Mouse (Mus musculus) hindbrain, postnatal 0 days (tissue): ENCODE results near the gene Itgb6. TPM values are rescaled to one million over a fixed set of nuclear protein-coding genes. Genes with fewer than 3 reads are reported as not detected.

Experiments used
- ATAC-seq: fragments of 200-750 bp; cut with Nextera tagmentation; 2 replicates; pipeline ENCODE4 v1.8.0; 2017; ENCODE audit warnings: mild to moderate bottlenecking, moderate TSS enrichment, moderate library complexity
- DNase-seq: peaks from one replicate; pipeline ENCODE4 v3.0.0-alpha.2; 2015; ENCODE audit warnings: low spot score
- H3K27ac ChIP-seq: fragments of 300-500 bp; sonication (generic); 2 replicates; pipeline ENCODE4 v1.5.1; 2014; ENCODE audit warnings: mild to moderate bottlenecking
- H3K27me3 ChIP-seq: fragments of 300-500 bp; sonication (generic); 2 replicates; pipeline ENCODE4 v1.6.1; 2014; ENCODE audit warnings: low read length, mixed read lengths; ENCODE audit not compliant: insufficient read depth
- H3K36me3 ChIP-seq: fragments of 300-500 bp; sonication (generic); 2 replicates; pipeline ENCODE4 v1.6.1; 2014; ENCODE audit warnings: low read length, mixed read lengths; ENCODE audit not compliant: insufficient read depth
- H3K4me1 ChIP-seq: fragments of 300-500 bp; sonication (generic); 2 replicates; pipeline ENCODE4 v1.6.1; 2014; ENCODE audit warnings: antibody characterized with exemption, low read length, mixed read lengths; ENCODE audit not compliant: insufficient read depth
- H3K4me2 ChIP-seq: fragments of 300-500 bp; sonication (generic); 2 replicates; pipeline ENCODE4 v1.6.1; 2014; ENCODE audit warnings: low read depth, mild to moderate bottlenecking, low read length, moderate library complexity, mixed read lengths
- H3K4me3 ChIP-seq: fragments of 300-500 bp; sonication (generic); 2 replicates; pipeline ENCODE4 v1.5.1; 2014; ENCODE audit warnings: low read length
- H3K9ac ChIP-seq: fragments of 300-500 bp; sonication (generic); replicated peaks from 2 replicates; pipeline ENCODE4 v1.6.1; 2014; ENCODE audit warnings: mild to moderate bottlenecking, low read length, moderate library complexity, mixed read lengths
- H3K9me3 ChIP-seq: fragments of 300-500 bp; sonication (generic); 2 replicates; pipeline ENCODE4 v1.6.1; 2016; ENCODE audit warnings: low read length, mixed read lengths
- CTCF ChIP-seq: IDR thresholded peaks from 2 replicates; pipeline ENCODE4 v1.5.1; 2016; ENCODE audit warnings: antibody characterized with exemption, control low read depth, low read depth
- WGBS: fragments of 180-500 bp; shearing (Covaris S2); extraction: QIAGEN DNeasy Blood & Tissue Kit; methylation state at CpG from one replicate; pipeline ENCODE4 v1.1.7; 2014; 5-methylcytosine and 5-hydroxymethylcytosine counted together
- polyA plus RNA-seq: library from polyadenylated mRNA; unstranded; fragments of >200 nt; fragmentation: Nextera tagmentation; extraction: Ambion mirVana; gene quantifications from 2 replicates; pipeline ENCODE4 v1.2.1, GENCODE M21; 2015
- total RNA-seq: library from RNA; depleted of rRNA; stranded (reverse); fragments of >200 nt; gene quantifications from 2 replicates; pipeline ENCODE4 v1.2.3, GENCODE M21; 2014

Itgb6 gene
- total and polyA plus RNA-seq, 2 experiments from 2014 or later = 0.05 to 0.08 TPM

- TF ChIP-seq CTCF = no peak
Observed at GRCm38 (mm10) chr2:60688150-60688549, 34.3 kb downstream of the Itgb6 start.

GRCm38 (mm10) chr2:60685973-60686372 lies 36.5 kb downstream of the Itgb6 start:
- TF ChIP-seq CTCF = no peak
- H3K4me3 ChIP-seq = no peak overlapping the region
- no peak for DNase-seq
- ATAC-seq = no peak
- H3K9ac ChIP-seq = no peak overlapping the region
- no peaks in the 10 kb centered on the region for H3K36me3 ChIP-seq
- no peaks in the 10 kb centered on the region for H3K27me3 ChIP-seq
- no peaks in the 10 kb centered on the region for H3K9me3 ChIP-seq
- no peak overlapping the region for H3K27ac ChIP-seq
- H3K4me2 ChIP-seq = no peak overlapping the region
- 0 out of 2 replicates have a peak, but pooled peaks cover 5% of the 10 kb centered on the region for H3K4me1 ChIP-seq

More at GRCm38 (mm10) chr2:60688150-60688549, 34.3 kb downstream of the Itgb6 start:
- no peak overlapping the region for H3K27ac ChIP-seq
- H3K9me3 ChIP-seq = no peaks in the 10 kb centered on the region
- ATAC-seq (no peak), DNase-seq (no peak)
- H3K4me1 ChIP-seq = 0 out of 2 replicates have a peak, but pooled peaks cover 5% of the 10 kb centered on the region
- no peak overlapping the region for H3K4me3 ChIP-seq
- no peaks in the 10 kb centered on the region for H3K36me3 ChIP-seq
- WGBS = 97% methylated on average over 1 of the region's 1 CpGs
- H3K27me3 ChIP-seq = no peaks in the 10 kb centered on the region
- H3K4me2 ChIP-seq = no peak overlapping the region
- H3K9ac ChIP-seq = no peak overlapping the region

GRCm38 (mm10) chr2:60684168-60684567 lies 38.3 kb downstream of the Itgb6 start:
- Histone ChIP-seq H3K9ac (no peak overlapping the region), H3K36me3 (no peaks in the 10 kb centered on the region), H3K9me3 (no peaks in the 10 kb centered on the region), H3K4me2 (no peak overlapping the region), H3K4me3 (no peak overlapping the region), H3K27ac (no peak overlapping the region), H3K27me3 (no peaks in the 10 kb centered on the region), H3K4me1 (0 out of 2 replicates have a peak, but pooled peaks cover 4% of the 10 kb centered on the region)
- no peak for DNase-seq
- TF ChIP-seq CTCF = no peak
- WGBS = 83% methylated on average over 3 of the region's 3 CpGs
- no peak for ATAC-seq

GRCm38 (mm10) chr2:60682554-60682953 lies 39.9 kb downstream of the Itgb6 start:
- Histone ChIP-seq H3K27me3 (no peaks in the 10 kb centered on the region), H3K36me3 (no peaks in the 10 kb centered on the region), H3K9ac (no peak overlapping the region), H3K9me3 (no peaks in the 10 kb centered on the region), H3K4me2 (no peak overlapping the region), H3K4me1 (no peaks in the 10 kb centered on the region), H3K27ac (no peak overlapping the region), H3K4me3 (no peak overlapping the region)
- WGBS = 74% methylated on average over 2 of the region's 2 CpGs
- ATAC-seq (no peak), DNase-seq (no peak)
- no peak for TF ChIP-seq CTCF

GRCm38 (mm10) chr2:60674413-60674812 lies 48.0 kb downstream of the Itgb6 start:
- H3K4me1 ChIP-seq = no peaks in the 10 kb centered on the region
- no peaks in the 10 kb centered on the region for H3K9me3 ChIP-seq
- no peak overlapping the region for H3K4me3 ChIP-seq
- TF ChIP-seq CTCF = no peak
- no peaks in the 10 kb centered on the region for H3K36me3 ChIP-seq
- no peak for DNase-seq
- no peak overlapping the region for H3K4me2 ChIP-seq
- no peaks in the 10 kb centered on the region for H3K27me3 ChIP-seq
- ATAC-seq = no peak
- no peak overlapping the region for H3K9ac ChIP-seq
- 72% methylated on average over 7 of the region's 7 CpGs for WGBS
- no peak overlapping the region for H3K27ac ChIP-seq

GRCm38 (mm10) chr2:60672973-60673954 lies 49.2 kb downstream of the Itgb6 start:
- no peak for TF ChIP-seq CTCF
- H3K4me3 ChIP-seq = no peak overlapping the region
- no peaks in the 10 kb centered on the region for H3K36me3 ChIP-seq
- no peak overlapping the region for H3K27ac ChIP-seq
- H3K4me2 ChIP-seq = no peak overlapping the region
- no peak for DNase-seq
- H3K27me3 ChIP-seq = no peaks in the 10 kb centered on the region
- H3K4me1 ChIP-seq = no peaks in the 10 kb centered on the region
- WGBS = 51% methylated on average over 17 of the region's 17 CpGs
- H3K9ac ChIP-seq = no peak overlapping the region
- ATAC-seq = no peak
- H3K9me3 ChIP-seq = no peaks in the 10 kb centered on the region

GRCm38 (mm10) chr2:60671215-60671614 lies 51.2 kb downstream of the Itgb6 start:
- WGBS = 85% methylated on average over 1 of the region's 1 CpGs
- Histone ChIP-seq H3K9ac (no peak overlapping the region), H3K4me1 (no peaks in the 10 kb centered on the region), H3K27ac (no peak overlapping the region), H3K27me3 (no peaks in the 10 kb centered on the region), H3K36me3 (no peaks in the 10 kb centered on the region), H3K4me2 (no peak overlapping the region), H3K9me3 (no peaks in the 10 kb centered on the region), H3K4me3 (no peak overlapping the region)
- TF ChIP-seq CTCF = no peak
- no peak for ATAC-seq
- DNase-seq = no peak
